Mouse (Mus musculus) frontal cortex, postnatal 14 days (tissue): ENCODE measurements around the gene Tlk1.
A peak's percentile ranks its signal among the peaks of the same experiment; 100 is the strongest.
"Not testable (repeated sequence)": the region's sequence is repeated elsewhere in the genome, so short reads cannot be mapped to it uniquely, and the experiment has no call there.

Experiments used
- DNase-seq, 2 experiments: peaks; one replicate each; pipeline ENCODE4 v3.0.0; 2022; ENCODE audit warnings: low spot score in 2 of 2

The Tlk1 gene

GRCm38 (mm10) chr2:70833261-70833660 is 7.7 kb upstream of the Tlk1 start:
- DNase-seq = no peak

GRCm38 (mm10) chr2:70831709-70832350 is 6.3 kb upstream of the Tlk1 start:
- DNase-seq = no peak

GRCm38 (mm10) chr2:70830683-70831082 is 5.2 kb upstream of the Tlk1 start:
- no peak for DNase-seq

GRCm38 (mm10) chr2:70829946-70830610 is 4.5 kb upstream of the Tlk1 start:
- no peak for DNase-seq

- DNase-seq = no peak
These were observed 2.3 kb upstream of the Tlk1 start for GRCm38 (mm10) chr2:70827780-70828179.

- no peak for DNase-seq
These were observed 1.1 kb upstream of the Tlk1 start for GRCm38 (mm10) chr2:70826436-70827230.

- DNase-seq = peak; percentile 59 to 62
These were observed 624 bp downstream of the Tlk1 start for GRCm38 (mm10) chr2:70824838-70825370.

- no peak for DNase-seq
These were observed 1.4 kb downstream of the Tlk1 start for GRCm38 (mm10) chr2:70823926-70824800.

- DNase-seq = no peak
These were observed 2.1 kb downstream of the Tlk1 start for GRCm38 (mm10) chr2:70823434-70823833.

- no peak for DNase-seq
These were observed 8.6 kb downstream of the Tlk1 start for GRCm38 (mm10) chr2:70816939-70817338.

GRCm38 (mm10) chr2:70816016-70816415 is 9.5 kb downstream of the Tlk1 start:
- no peak for DNase-seq

GRCm38 (mm10) chr2:70813608-70814007 is 11.9 kb downstream of the Tlk1 start:
- no peak for DNase-seq

GRCm38 (mm10) chr2:70811476-70811875 is 14.1 kb downstream of the Tlk1 start:
- no peak for DNase-seq

- no peak for DNase-seq
These were observed 15.6 kb downstream of the Tlk1 start for GRCm38 (mm10) chr2:70809921-70810320.

- DNase-seq = no peak
These were observed 16.8 kb downstream of the Tlk1 start for GRCm38 (mm10) chr2:70808681-70809080.

- not testable (repeated sequence) for DNase-seq
These were observed 17.9 kb downstream of the Tlk1 start for GRCm38 (mm10) chr2:70807678-70808077.

- no peak for DNase-seq
These were observed 19.5 kb downstream of the Tlk1 start for GRCm38 (mm10) chr2:70806020-70806419.

- DNase-seq = not testable (repeated sequence)
These were observed 21.8 kb downstream of the Tlk1 start for GRCm38 (mm10) chr2:70803696-70804095.

GRCm38 (mm10) chr2:70802658-70803057 is 22.9 kb downstream of the Tlk1 start:
- DNase-seq = no peak

GRCm38 (mm10) chr2:70801543-70801942 is 24.0 kb downstream of the Tlk1 start:
- no peak for DNase-seq

GRCm38 (mm10) chr2:70800396-70800795 is 25.1 kb downstream of the Tlk1 start:
- DNase-seq = no peak
